In the genomic region with DNA sequence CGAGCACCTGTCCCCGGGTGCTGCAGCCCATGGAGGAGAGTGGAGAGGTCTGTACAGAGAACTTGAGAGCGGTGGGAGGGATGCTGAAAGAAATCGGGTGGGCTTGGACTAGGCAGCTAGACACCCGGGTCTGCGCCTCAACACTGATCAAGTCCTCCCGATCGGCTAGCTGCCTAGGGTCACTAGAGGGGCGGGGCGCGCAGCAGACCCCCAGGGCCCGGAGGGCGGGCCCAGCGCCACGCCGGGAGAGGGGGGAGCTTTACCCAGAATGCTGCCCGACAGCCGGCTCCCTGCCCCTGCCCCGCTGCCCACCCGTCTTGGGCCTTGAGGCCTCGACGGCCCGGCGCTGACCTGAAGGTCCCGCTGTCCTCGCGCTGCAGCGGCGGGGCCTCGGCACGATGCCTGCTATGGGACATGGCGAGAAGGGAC, we compare ENCODE assay signal across 8 mouse cellular contexts. TPM values are rescaled to one million over a fixed set of nuclear protein-coding genes. Genes with fewer than 3 reads are reported as not detected.
DNase-seq lines count a peak whose midpoint lies in the region; ATAC-seq and TF ChIP-seq lines count a peak whose summit lies in the region.

No protein-coding gene starts in this region.

- peak; percentile 34 for DNase-seq in cerebellum, adult 8-10 months
- no peak for DNase-seq in cerebellum, postnatal 14 days
- DNase-seq in testis, postnatal 10 days (ENCODE audit: low spot score), result no peak
- DNase-seq in urinary bladder, postnatal 4 days (ENCODE audit: low spot score in 2 of 2), result no peak
- DNase-seq in gastrocnemius, adult 8-10 months (ENCODE audit: low spot score in 2 of 2), result no peak

- peak overlapping the region; percentile 91 for H3K27ac ChIP-seq in testis, adult 2 months (ENCODE audit: control insufficient read depth, insufficient read depth, low read depth, low read length)
- H3K27ac ChIP-seq in hindbrain, embryonic 12.5 days, result peak overlapping the region; percentile 95

- H3K9me3 ChIP-seq in hindbrain, embryonic 12.5 days (replicated peaks), result no peaks in the 10 kb centered on the region

- WGBS in hindbrain, embryonic 12.5 days, result under 1% methylated on average over 30 of the region's 32 CpGs

- H3K9ac ChIP-seq in hindbrain, embryonic 12.5 days, result peak overlapping the region; percentile 86

- no peaks in the 10 kb centered on the region for H3K36me3 ChIP-seq in testis, adult 2 months (ENCODE audit: control insufficient read depth, insufficient read depth, low read length)
- H3K36me3 ChIP-seq in hindbrain, embryonic 12.5 days, result peaks cover 6% of the 10 kb centered on the region

- peaks cover 14% of the 10 kb centered on the region for H3K4me1 ChIP-seq in testis, adult 2 months (ENCODE audit: control insufficient read depth, insufficient read depth, low read length)
- H3K4me1 ChIP-seq in hindbrain, embryonic 12.5 days, result peaks cover 13% of the 10 kb centered on the region

- peak; percentile 74; the same call in 1 of the 2 replicates for ATAC-seq in hindbrain, embryonic 12.5 days (ENCODE audit: low FRiP score)
- peak; percentile 9; the same call in 1 of the 2 replicates for ATAC-seq in megakaryocyte, adult 5-6 weeks (ENCODE audit: poor library complexity, severe bottlenecking)

- H3K4me2 ChIP-seq in hindbrain, embryonic 12.5 days (replicated peaks), result peak overlapping the region; percentile 70

- peak overlapping the region; percentile 99 for H3K4me3 ChIP-seq in testis, adult 2 months (ENCODE audit: control insufficient read depth, low read depth, low read length)
- peak overlapping the region; percentile 71 for H3K4me3 ChIP-seq in hindbrain, embryonic 12.5 days

- TF ChIP-seq CTCF in testis, adult 2 months (IDR thresholded peaks at IDR 0.05; ENCODE audit: control insufficient read depth, insufficient read depth, insufficient replicate concordance, low read depth, low read length), result no peak

- no peaks in the 10 kb centered on the region for H3K27me3 ChIP-seq in testis, adult 2 months (ENCODE audit: control insufficient read depth, insufficient read depth, low read length)
- H3K27me3 ChIP-seq in hindbrain, embryonic 12.5 days, result no peaks in the 10 kb centered on the region

- TF ChIP-seq POLR2A in testis, adult 2 months (IDR thresholded peaks at IDR 0.05; ENCODE audit: control insufficient read depth, low read depth, low read length), result no peak; the same call in 1 of the 2 replicates

RNA-seq across cellular contexts. Expression of a gene that starts 0.4 kb away (rescaled TPM):
- polyA plus RNA-seq in testis, adult 2 months (2012; rRNA removed), result 17.2 and 21.1 TPM in 2 replicates
- 96.4 and 97.1 TPM in 2 replicates for polyA plus RNA-seq in hindbrain, embryonic 12.5 days (2016; fragmentation: Nextera tagmentation; extraction: Ambion mirVana)
- 29.5 and 32.9 TPM in 2 replicates for total RNA-seq in megakaryocyte, adult 5-6 weeks (2015)
- 14.5 and 17.3 TPM in 2 replicates for total RNA-seq in megakaryocyte, adult 5-6 weeks (2017)
- total RNA-seq in gastrocnemius, adult 8-10 months (2022), result 1 to 10 TPM; 1.3 to 3.1 (median 2.5) TPM

RNA-seq across cellular contexts. Expression of a gene that starts 0.8 kb away (rescaled TPM):
- 0.17 and 0.52 TPM in 2 replicates for polyA plus RNA-seq in testis, adult 2 months (2012; rRNA removed)
- polyA plus RNA-seq in hindbrain, embryonic 12.5 days (2016; fragmentation: Nextera tagmentation; extraction: Ambion mirVana), result 0.51 and 0.52 TPM in 2 replicates
- total RNA-seq in megakaryocyte, adult 5-6 weeks (2015), result 0.14 TPM in 1 of 2 replicates, not detected in the other
- 0.40 and 1.6 TPM in 2 replicates for total RNA-seq in megakaryocyte, adult 5-6 weeks (2017)
- total RNA-seq in gastrocnemius, adult 8-10 months (2022), result not detected

RNA-seq across cellular contexts. Expression of a gene that starts 25.5 kb away (rescaled TPM):
- 16.3 and 19.2 TPM in 2 replicates for polyA plus RNA-seq in testis, adult 2 months (2012; rRNA removed)
- polyA plus RNA-seq in hindbrain, embryonic 12.5 days (2016; fragmentation: Nextera tagmentation; extraction: Ambion mirVana), result 32.6 and 34.9 TPM in 2 replicates
- 12.3 and 13.2 TPM in 2 replicates for total RNA-seq in megakaryocyte, adult 5-6 weeks (2015)
- 7.0 and 8.1 TPM in 2 replicates for total RNA-seq in megakaryocyte, adult 5-6 weeks (2017)
- 1 to 10 TPM; 3.0 to 6.5 (median 5.4) TPM for total RNA-seq in gastrocnemius, adult 8-10 months (2022)

RNA-seq across cellular contexts. Expression of a gene that starts 27.6 kb away (rescaled TPM):
- polyA plus RNA-seq in testis, adult 2 months (2012; rRNA removed), result 16.6 and 20.2 TPM in 2 replicates
- polyA plus RNA-seq in hindbrain, embryonic 12.5 days (2016; fragmentation: Nextera tagmentation; extraction: Ambion mirVana), result 16.8 and 18.7 TPM in 2 replicates
- 29.7 and 33.4 TPM in 2 replicates for total RNA-seq in megakaryocyte, adult 5-6 weeks (2015)
- total RNA-seq in megakaryocyte, adult 5-6 weeks (2017), result 16.3 and 20.3 TPM in 2 replicates
- total RNA-seq in gastrocnemius, adult 8-10 months (2022), result 10 to 100 TPM in 2 of 4 experiments, 1 to 10 TPM in 2; 8.5 to 15.0 (median 10.3) TPM
